Mouse (Mus musculus): ENCODE data around the gene Slx4ip. TPM values are rescaled to one million over a fixed set of nuclear protein-coding genes. Genes with fewer than 3 reads are reported as not detected.

The Slx4ip gene
- polyA plus RNA-seq, 1 experiment from 2014 or later: 5.8 TPM

DNA sequence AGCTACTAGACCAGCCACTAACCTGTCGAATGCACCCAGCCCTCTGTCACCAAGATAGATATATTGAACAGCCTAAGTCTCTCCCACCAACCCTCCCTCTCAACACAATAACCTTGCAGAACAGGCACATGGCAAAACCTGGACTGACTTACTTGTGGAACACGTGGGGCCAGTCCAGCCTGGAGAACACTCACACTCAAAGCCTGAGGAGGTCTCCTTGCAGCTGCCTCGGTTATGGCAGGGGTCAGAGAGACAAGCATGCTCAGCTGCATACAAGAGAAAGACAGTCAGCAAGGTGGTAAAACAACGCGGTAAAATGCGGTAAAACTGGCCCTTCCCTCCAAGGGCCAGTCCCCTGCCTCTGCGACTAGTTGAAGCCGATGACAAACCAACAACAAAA lies 203.3 kb downstream of the Slx4ip start:
- Histone ChIP-seq H3K4me1 (replicated peaks; ENCODE audit: control insufficient read depth, insufficient read depth, low read length) (no peaks in the 10 kb centered on the region; the same call in 1 of the 2 replicates), H3K4me2 (ENCODE audit: low read length) (no peak overlapping the region), H3K4me3 (ENCODE audit: low read depth, low read length) (no peak overlapping the region), H3K27ac (ENCODE audit: low read depth) (no peak overlapping the region), H3K27me3 (replicated peaks; ENCODE audit: control insufficient read depth, insufficient read depth, low read length) (no peaks in the 10 kb centered on the region), H3K9ac (ENCODE audit: low read length) (no peak overlapping the region), H3K9me3 (ENCODE audit: control insufficient read depth, low read length) (no peaks in the 10 kb centered on the region), H3K36me3 (ENCODE audit: control insufficient read depth, insufficient read depth, low read length) (peaks cover 88% of the 10 kb centered on the region)
- 78% methylated on average over 8 of the region's 8 CpGs for WGBS
- DNase-seq (ENCODE audit: low spot score): no peak
- no peak for ATAC-seq (replicated peaks; ENCODE audit: low FRiP score, low TSS enrichment, low read depth)

DNA sequence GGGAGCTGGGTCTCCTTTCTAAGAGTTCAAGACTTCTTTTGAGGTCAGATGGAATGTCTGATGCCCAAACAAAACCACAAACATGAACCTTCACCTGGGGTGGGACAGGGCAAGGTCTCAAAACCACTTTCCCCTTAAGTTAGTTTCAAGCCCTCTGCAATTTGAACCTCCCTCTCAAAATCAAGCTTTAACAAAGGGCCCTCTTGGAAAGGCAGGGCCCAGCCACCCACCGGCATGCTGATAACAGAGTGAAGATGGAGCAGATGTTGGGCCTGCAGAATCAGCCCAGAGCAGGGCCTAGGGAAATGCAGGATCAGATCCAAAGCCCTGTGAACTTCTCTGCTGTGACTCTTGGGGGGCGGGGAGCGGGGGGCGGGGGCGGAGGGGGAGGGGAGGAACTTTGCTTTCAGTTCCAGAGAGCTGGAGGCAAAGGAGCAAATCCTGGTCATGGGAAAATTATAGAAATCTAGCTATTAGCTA lies 206.0 kb downstream of the Slx4ip start:
- ATAC-seq (replicated peaks; ENCODE audit: low FRiP score, low TSS enrichment, low read depth): no peak
- Histone ChIP-seq H3K27me3 (replicated peaks; ENCODE audit: control insufficient read depth, insufficient read depth, low read length) (no peaks in the 10 kb centered on the region), H3K4me1 (replicated peaks; ENCODE audit: control insufficient read depth, insufficient read depth, low read length) (peaks cover 8% of the 10 kb centered on the region), H3K9ac (ENCODE audit: low read length) (no peak overlapping the region), H3K4me3 (ENCODE audit: low read depth, low read length) (no peak overlapping the region), H3K27ac (ENCODE audit: low read depth) (no peak overlapping the region), H3K36me3 (ENCODE audit: control insufficient read depth, insufficient read depth, low read length) (peaks cover 69% of the 10 kb centered on the region), H3K9me3 (ENCODE audit: control insufficient read depth, low read length) (no peaks in the 10 kb centered on the region), H3K4me2 (ENCODE audit: low read length) (no peak overlapping the region)
- DNase-seq (ENCODE audit: low spot score): no peak
- 23% methylated on average over 5 of the region's 5 CpGs for WGBS

DNA sequence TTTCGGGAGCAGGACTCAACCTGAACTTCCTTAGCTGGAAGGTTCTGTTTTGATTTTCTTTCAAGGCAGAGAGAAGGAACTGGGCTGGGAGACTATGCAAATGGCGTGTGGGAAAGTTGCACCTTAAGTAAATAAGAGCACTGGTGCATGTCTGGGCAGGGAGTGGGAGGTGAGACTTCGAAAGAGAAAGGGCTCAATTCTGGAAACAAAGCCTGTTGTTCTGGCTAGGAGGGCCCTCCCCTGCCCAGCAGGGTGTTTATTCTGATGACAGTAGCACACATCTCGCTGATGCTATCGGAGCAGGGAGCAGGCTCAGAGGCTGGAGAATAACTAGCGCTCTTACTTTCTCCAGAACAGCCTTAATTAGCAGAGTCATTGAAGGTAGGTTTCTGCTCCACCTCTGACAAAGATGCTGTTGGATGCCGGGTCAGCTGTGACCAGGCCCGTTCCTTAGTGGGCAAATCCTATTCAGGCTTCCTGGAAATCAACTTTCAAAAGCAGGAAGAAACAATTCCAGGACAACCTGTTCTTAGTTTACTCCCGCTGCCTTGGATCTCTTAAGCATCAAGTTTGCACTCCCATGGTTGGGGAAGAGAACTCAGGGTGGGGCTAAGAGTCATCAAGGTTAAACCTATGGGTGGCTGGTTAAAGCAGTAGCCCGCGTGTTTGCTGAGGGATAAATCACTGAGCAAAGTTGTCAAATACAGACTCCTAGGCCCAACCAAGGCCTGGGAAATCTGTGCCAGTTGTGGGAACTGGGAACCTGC lies 207.4 kb downstream of the Slx4ip start:
- Histone ChIP-seq H3K4me2 (ENCODE audit: low read length) (no peak overlapping the region), H3K27ac (ENCODE audit: low read depth) (no peak overlapping the region), H3K4me3 (ENCODE audit: low read depth, low read length) (no peak overlapping the region), H3K4me1 (replicated peaks; ENCODE audit: control insufficient read depth, insufficient read depth, low read length) (peaks cover 8% of the 10 kb centered on the region), H3K36me3 (ENCODE audit: control insufficient read depth, insufficient read depth, low read length) (peaks cover 62% of the 10 kb centered on the region), H3K9me3 (ENCODE audit: control insufficient read depth, low read length) (no peaks in the 10 kb centered on the region), H3K9ac (ENCODE audit: low read length) (no peak overlapping the region), H3K27me3 (replicated peaks; ENCODE audit: control insufficient read depth, insufficient read depth, low read length) (no peaks in the 10 kb centered on the region)
- 41% methylated on average over 11 of the region's 11 CpGs for WGBS
- ATAC-seq (replicated peaks; ENCODE audit: low FRiP score, low TSS enrichment, low read depth) (0 out of 2 replicates have a peak, but pooled peaks have one; percentile 56), DNase-seq (ENCODE audit: low spot score) (no peak)

DNA sequence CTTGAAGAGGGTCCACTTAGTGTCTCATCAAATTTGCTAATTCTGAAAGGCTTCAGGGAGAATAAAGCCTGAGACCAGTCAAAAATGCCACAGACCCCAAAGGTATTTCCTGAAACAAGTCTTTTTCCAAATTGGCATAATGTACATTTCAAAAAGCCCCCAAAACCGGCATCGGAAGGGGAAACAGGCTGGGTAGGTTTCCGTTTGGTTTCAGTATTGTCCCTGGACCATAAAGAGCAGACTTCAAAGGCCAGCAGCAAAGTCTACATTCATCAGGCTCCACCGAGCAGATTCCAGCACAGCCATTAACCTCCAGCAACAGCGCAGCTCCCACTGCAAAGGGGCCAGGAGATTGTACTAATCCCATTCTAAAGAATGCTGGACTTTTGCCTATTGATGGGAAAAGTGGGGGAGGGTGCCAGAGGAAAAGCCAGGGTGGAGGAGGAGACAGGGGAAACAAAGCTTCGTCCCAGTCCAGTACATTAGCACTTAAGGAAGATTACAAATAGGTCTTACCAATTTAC lies 208.3 kb downstream of the Slx4ip start:
- no peak overlapping the region for H3K27ac ChIP-seq (ENCODE audit: low read depth)
- ATAC-seq (replicated peaks; ENCODE audit: low FRiP score, low TSS enrichment, low read depth) (no peak), DNase-seq (ENCODE audit: low spot score) (no peak)
- no peaks in the 10 kb centered on the region for H3K9me3 ChIP-seq (ENCODE audit: control insufficient read depth, low read length)
- no peak overlapping the region for H3K9ac ChIP-seq (ENCODE audit: low read length)
- H3K4me2 ChIP-seq (ENCODE audit: low read length): no peak overlapping the region
- peaks cover 61% of the 10 kb centered on the region for H3K36me3 ChIP-seq (ENCODE audit: control insufficient read depth, insufficient read depth, low read length)
- H3K27me3 ChIP-seq (replicated peaks; ENCODE audit: control insufficient read depth, insufficient read depth, low read length): no peaks in the 10 kb centered on the region
- H3K4me1 ChIP-seq (replicated peaks; ENCODE audit: control insufficient read depth, insufficient read depth, low read length): peaks cover 8% of the 10 kb centered on the region
- H3K4me3 ChIP-seq (ENCODE audit: low read depth, low read length): no peak overlapping the region
- 23% methylated on average over 6 of the region's 6 CpGs for WGBS

DNA sequence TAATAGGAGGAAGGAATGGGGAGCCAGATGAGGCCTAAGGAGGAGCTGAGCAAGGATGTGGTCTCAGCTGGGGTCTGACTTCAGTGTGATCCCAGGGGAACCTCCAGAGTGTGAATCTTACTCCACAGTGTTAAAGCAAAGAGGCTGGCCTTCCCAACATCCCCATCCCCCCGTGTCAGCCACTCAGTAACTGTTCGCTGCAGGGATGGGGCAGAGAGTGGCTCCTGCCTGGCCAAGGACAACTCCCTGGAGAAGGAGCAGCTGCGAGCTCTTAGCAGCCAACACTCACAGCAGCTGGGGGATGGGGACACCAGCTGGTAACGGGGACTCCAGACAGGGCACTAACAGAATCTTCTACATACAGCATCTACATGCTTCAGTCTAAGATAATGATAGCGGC lies 210.1 kb downstream of the Slx4ip start:
- whole genome bisulfite sequencing: 40% methylated on average over 5 of the region's 5 CpGs
- no peaks in the 10 kb centered on the region for H3K9me3 ChIP-seq (ENCODE audit: control insufficient read depth, low read length)
- no peak overlapping the region for H3K27ac ChIP-seq (ENCODE audit: low read depth)
- ATAC-seq (replicated peaks; ENCODE audit: low FRiP score, low TSS enrichment, low read depth) (no peak), DNase-seq (ENCODE audit: low spot score) (no peak)
- no peak overlapping the region for H3K9ac ChIP-seq (ENCODE audit: low read length)
- peaks cover 62% of the 10 kb centered on the region for H3K36me3 ChIP-seq (ENCODE audit: control insufficient read depth, insufficient read depth, low read length)
- peaks cover 8% of the 10 kb centered on the region for H3K4me1 ChIP-seq (replicated peaks; ENCODE audit: control insufficient read depth, insufficient read depth, low read length)
- no peak overlapping the region for H3K4me2 ChIP-seq (ENCODE audit: low read length)
- H3K4me3 ChIP-seq (ENCODE audit: low read depth, low read length): no peak overlapping the region
- H3K27me3 ChIP-seq (replicated peaks; ENCODE audit: control insufficient read depth, insufficient read depth, low read length): no peaks in the 10 kb centered on the region

DNA sequence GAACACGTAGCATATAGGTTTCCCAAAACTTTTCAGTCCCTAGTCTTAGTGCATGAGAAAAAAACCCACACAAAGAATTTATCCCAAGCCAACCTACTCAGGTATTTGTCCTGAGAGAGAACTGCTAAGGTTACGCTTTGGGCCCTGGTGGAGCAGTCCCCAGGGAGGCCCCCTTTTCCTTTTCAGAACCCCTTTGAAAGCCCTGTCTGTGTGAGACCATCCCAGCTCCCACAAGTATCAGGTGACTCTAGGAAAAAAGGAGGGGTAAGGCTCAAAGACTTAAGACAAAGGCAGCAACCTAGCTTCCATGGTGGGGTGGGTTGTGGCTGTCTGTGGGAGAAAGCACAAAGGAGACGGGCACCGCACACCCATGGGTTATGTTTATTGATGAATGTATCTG lies 216.2 kb downstream of the Slx4ip start:
- ATAC-seq (replicated peaks; ENCODE audit: low FRiP score, low TSS enrichment, low read depth): no peak
- Histone ChIP-seq H3K27ac (ENCODE audit: low read depth) (no peak overlapping the region), H3K27me3 (replicated peaks; ENCODE audit: control insufficient read depth, insufficient read depth, low read length) (no peaks in the 10 kb centered on the region)

DNA sequence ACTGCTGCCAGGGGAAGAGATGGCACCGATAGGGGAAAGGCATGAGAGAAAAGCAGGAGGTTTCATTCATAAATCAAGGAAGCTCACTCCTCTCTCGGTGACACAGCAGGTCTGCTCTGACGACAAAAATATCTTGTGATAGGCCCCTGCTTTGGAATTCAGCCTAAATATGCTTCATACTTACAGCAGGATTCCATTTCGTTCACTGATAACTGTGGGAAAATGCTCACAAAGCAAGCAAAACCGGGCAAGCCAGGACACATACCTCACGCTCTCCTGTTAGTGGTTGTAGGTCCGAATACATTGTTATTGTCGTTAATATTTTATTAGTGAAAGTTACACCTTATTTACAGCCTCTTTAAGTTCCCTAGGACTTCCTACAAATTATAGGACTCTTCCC lies 216.9 kb downstream of the Slx4ip start:
- Histone ChIP-seq H3K27me3 (replicated peaks; ENCODE audit: control insufficient read depth, insufficient read depth, low read length) (no peaks in the 10 kb centered on the region), H3K4me1 (replicated peaks; ENCODE audit: control insufficient read depth, insufficient read depth, low read length) (peaks cover 27% of the 10 kb centered on the region), H3K27ac (ENCODE audit: low read depth) (no peak overlapping the region), H3K9ac (ENCODE audit: low read length) (no peak overlapping the region), H3K4me2 (ENCODE audit: low read length) (no peak overlapping the region), H3K4me3 (ENCODE audit: low read depth, low read length) (no peak overlapping the region), H3K36me3 (ENCODE audit: control insufficient read depth, insufficient read depth, low read length) (peaks cover 40% of the 10 kb centered on the region), H3K9me3 (ENCODE audit: control insufficient read depth, low read length) (no peaks in the 10 kb centered on the region)
- WGBS: 58% methylated on average over 8 of the region's 8 CpGs
- no peak for ATAC-seq (replicated peaks; ENCODE audit: low FRiP score, low TSS enrichment, low read depth)
- DNase-seq (ENCODE audit: low spot score): no peak

More for the DNA sequence above, 216.2 kb downstream of the Slx4ip start:
- Histone ChIP-seq H3K4me3 (ENCODE audit: low read depth, low read length) (no peak overlapping the region), H3K4me2 (ENCODE audit: low read length) (no peak overlapping the region), H3K36me3 (ENCODE audit: control insufficient read depth, insufficient read depth, low read length) (peaks cover 42% of the 10 kb centered on the region), H3K9me3 (ENCODE audit: control insufficient read depth, low read length) (no peaks in the 10 kb centered on the region), H3K9ac (ENCODE audit: low read length) (no peak overlapping the region), H3K4me1 (replicated peaks; ENCODE audit: control insufficient read depth, insufficient read depth, low read length) (peaks cover 20% of the 10 kb centered on the region)
- WGBS: 83% methylated on average over 4 of the region's 4 CpGs
- DNase-seq (ENCODE audit: low spot score): no peak

DNA sequence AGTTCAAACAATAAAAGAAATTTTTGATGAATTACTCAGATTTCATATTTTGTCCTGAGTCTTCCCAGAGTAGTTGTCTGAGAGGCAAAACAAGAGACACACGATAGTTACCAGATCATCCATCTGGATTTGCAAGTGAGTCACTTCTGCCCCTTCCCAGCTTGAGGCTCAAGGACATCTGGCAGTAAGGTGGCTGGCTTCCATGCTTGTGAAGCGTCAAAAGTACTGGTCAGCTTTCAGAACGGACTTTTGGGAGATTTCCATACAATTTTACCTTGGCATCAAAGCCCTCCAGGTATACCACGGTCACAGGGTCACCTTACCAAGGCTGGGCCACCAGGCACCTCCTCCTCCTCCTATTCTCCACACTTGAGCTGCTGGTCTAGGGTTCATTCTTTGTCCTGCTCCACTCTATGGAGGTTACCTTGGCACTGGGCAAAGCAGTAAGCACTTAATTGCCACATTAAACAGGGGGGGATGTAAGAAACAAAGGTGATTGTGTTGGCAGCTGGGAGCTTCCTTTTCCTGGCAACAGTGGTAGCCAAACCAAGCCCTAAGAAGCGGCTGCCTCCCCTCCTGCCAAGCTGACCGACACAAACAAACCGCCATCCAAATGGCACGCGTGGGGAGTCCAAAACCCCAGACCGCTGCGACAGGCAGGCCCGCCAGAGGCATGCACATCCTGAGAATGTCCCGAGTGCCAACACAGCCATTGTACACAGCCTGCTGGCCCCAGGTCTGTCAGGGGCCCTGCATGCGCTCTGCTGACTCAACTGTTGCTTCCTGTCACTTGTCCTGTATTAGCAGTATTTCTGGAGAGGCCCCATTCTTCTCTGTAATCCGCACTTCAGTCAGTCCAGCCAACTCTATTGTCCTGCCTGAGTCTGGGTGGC lies 218.5 kb downstream of the Slx4ip start:
- H3K9me3 ChIP-seq (ENCODE audit: control insufficient read depth, low read length): no peaks in the 10 kb centered on the region
- no peak overlapping the region for H3K27ac ChIP-seq (ENCODE audit: low read depth)
- WGBS: 77% methylated on average over 15 of the region's 15 CpGs
- H3K9ac ChIP-seq (ENCODE audit: low read length): no peak overlapping the region
- H3K36me3 ChIP-seq (ENCODE audit: control insufficient read depth, insufficient read depth, low read length): peaks cover 27% of the 10 kb centered on the region
- H3K4me2 ChIP-seq (ENCODE audit: low read length): peak overlapping the region; percentile 46
- ATAC-seq (replicated peaks; ENCODE audit: low FRiP score, low TSS enrichment, low read depth) (no peak), DNase-seq (ENCODE audit: low spot score) (no peak)
- no peak overlapping the region for H3K4me3 ChIP-seq (ENCODE audit: low read depth, low read length)
- H3K27me3 ChIP-seq (replicated peaks; ENCODE audit: control insufficient read depth, insufficient read depth, low read length): no peaks in the 10 kb centered on the region
- peaks cover 27% of the 10 kb centered on the region for H3K4me1 ChIP-seq (replicated peaks; ENCODE audit: control insufficient read depth, insufficient read depth, low read length)

All from intestine, embryonic 14.5 days (tissue).